Mouse (Mus musculus) lung, adult 18-20 months (tissue): Measurements from ENCODE around the gene Cyp1a1.
"Not testable (repeated sequence)": the region's sequence is repeated elsewhere in the genome, so short reads cannot be mapped to it uniquely, and the experiment has no call there.

Experiments used
- DNase-seq, 2 experiments: peaks; one replicate each; pipeline ENCODE4 v3.0.0; 2022; ENCODE audit warnings: mixed read lengths in 2 of 2

Gene Cyp1a1

GRCm38 (mm10) chr9:57708068-57708719, 20.5 kb downstream of the Cyp1a1 start, which contains the start of gene Edc3:
TSS of gene Edc3 (plus strand) at chr9:57708540.
- DNase-seq, result peak; percentile 91 to 94

- peak in 1 of 2 experiments; percentile 44 for DNase-seq
These were observed 21.1 kb downstream of the Cyp1a1 start for GRCm38 (mm10) chr9:57708720-57709274.

GRCm38 (mm10) chr9:57710214-57710613, 22.5 kb downstream of the Cyp1a1 start:
- DNase-seq, result not testable (repeated sequence)

GRCm38 (mm10) chr9:57712194-57712593, 24.5 kb downstream of the Cyp1a1 start:
- DNase-seq, result no peak

GRCm38 (mm10) chr9:57718408-57718807, 30.7 kb downstream of the Cyp1a1 start:
- peak in 1 of 2 experiments; percentile 24 for DNase-seq

GRCm38 (mm10) chr9:57720736-57721135, 33.0 kb downstream of the Cyp1a1 start:
- no peak for DNase-seq

- no peak for DNase-seq
These were observed 34.6 kb downstream of the Cyp1a1 start for GRCm38 (mm10) chr9:57722371-57722770.

- peak; percentile 84 to 90 for DNase-seq
These were observed 35.6 kb downstream of the Cyp1a1 start for GRCm38 (mm10) chr9:57723315-57723715.

- no peak for DNase-seq
These were observed 36.1 kb downstream of the Cyp1a1 start for GRCm38 (mm10) chr9:57723796-57724195.

GRCm38 (mm10) chr9:57724701-57725100, 37.0 kb downstream of the Cyp1a1 start:
- DNase-seq, result no peak

GRCm38 (mm10) chr9:57728312-57728711, 40.6 kb downstream of the Cyp1a1 start:
- no peak for DNase-seq

GRCm38 (mm10) chr9:57733606-57734005, 45.9 kb downstream of the Cyp1a1 start:
- no peak for DNase-seq

- DNase-seq, result no peak
These were observed 52.1 kb downstream of the Cyp1a1 start for GRCm38 (mm10) chr9:57739863-57740262.

GRCm38 (mm10) chr9:57744462-57745091, 56.8 kb downstream of the Cyp1a1 start:
- DNase-seq, result peak in 1 of 2 experiments; percentile 42

- no peak for DNase-seq
These were observed 59.3 kb downstream of the Cyp1a1 start for GRCm38 (mm10) chr9:57747067-57747466.

- DNase-seq, result no peak
These were observed 60.4 kb downstream of the Cyp1a1 start for GRCm38 (mm10) chr9:57748137-57748536.

- no peak for DNase-seq
These were observed 61.1 kb downstream of the Cyp1a1 start for GRCm38 (mm10) chr9:57748831-57749230.

GRCm38 (mm10) chr9:57750901-57751300, 63.2 kb downstream of the Cyp1a1 start:
- DNase-seq, result no peak
